Mouse (Mus musculus) left cerebral cortex, postnatal 10 days (tissue): Measurements from ENCODE around the gene Fxn. TPM values are rescaled to one million over a fixed set of nuclear protein-coding genes. Genes with fewer than 3 reads are reported as not detected.
"Not testable (repeated sequence)": the region's sequence is repeated elsewhere in the genome, so short reads cannot be mapped to it uniquely, and the experiment has no call there.

ENCODE experiments used
- DNase-seq, 2 experiments: peaks; one replicate each; pipeline ENCODE4 v3.0.0; 2021 to 2022; ENCODE audit warnings: low spot score in 2 of 2, mixed read lengths in 1 of 2; ENCODE audit errors: extremely low spot score in 1 of 2
- intact Hi-C: fragments of 180-260 bp; cut with DNase I; formaldehyde crosslinking; loops from one replicate; pipeline ENCODE4 v1.15.1; 2025
- total RNA-seq, 2 experiments: library from RNA; stranded (reverse); gene quantifications; 2 replicates each; pipeline ENCODE4 v1.2.3; 2021

The Fxn gene
- total RNA-seq, 2 experiments from 2014 or later, result 10.4 to 10.5 TPM

GRCm38 (mm10) chr19:24259390-24260351 is 20.7 kb downstream of the Fxn start:
- DNase-seq, result no peak
- intact Hi-C loops, result loop anchor here (10.0 kb wide), 1 partner anchor 105 kb away; no protein-coding TSS in a partner anchor

GRCm38 (mm10) chr19:24258368-24258767 is 22.0 kb downstream of the Fxn start:
- intact Hi-C loops, result no loop called here
- no peak for DNase-seq

GRCm38 (mm10) chr19:24257962-24258361 is 22.4 kb downstream of the Fxn start:
- no peak for DNase-seq
- intact Hi-C loops, result no loop called here

GRCm38 (mm10) chr19:24253657-24254260 is 26.6 kb downstream of the Fxn start:
- intact Hi-C loops, result no loop called here

GRCm38 (mm10) chr19:24251869-24252268 is 28.5 kb downstream of the Fxn start:
- intact Hi-C loops, result no loop called here
- DNase-seq, result peak in 1 of 2 experiments; percentile 38

More at GRCm38 (mm10) chr19:24253657-24254260, 26.6 kb downstream of the Fxn start:
- peak in 1 of 2 experiments; percentile 56 for DNase-seq

- intact Hi-C loops, result no loop called here
- DNase-seq, result no peak
These were observed 37.1 kb downstream of the Fxn start for GRCm38 (mm10) chr19:24243340-24243739.

GRCm38 (mm10) chr19:24241799-24242546 is 38.4 kb downstream of the Fxn start:
- DNase-seq, result peak in 1 of 2 experiments; percentile 64
- intact Hi-C loops, result no loop called here

GRCm38 (mm10) chr19:24241271-24241670 is 39.1 kb downstream of the Fxn start:
- no peak for DNase-seq
- intact Hi-C loops, result no loop called here

- no peak for DNase-seq
- intact Hi-C loops, result no loop called here
These were observed 42.4 kb downstream of the Fxn start for GRCm38 (mm10) chr19:24238011-24238410.

- DNase-seq, intact Hi-C loops: not testable (repeated sequence)
These were observed 48.0 kb downstream of the Fxn start for GRCm38 (mm10) chr19:24232356-24232755.

- intact Hi-C loops, result loop anchor here (5.0 kb wide), 1 partner anchor 42 kb away; no protein-coding TSS in a partner anchor
- DNase-seq, result peak in 1 of 2 experiments; percentile 64
These were observed 55.1 kb downstream of the Fxn start for GRCm38 (mm10) chr19:24225305-24225696.

- DNase-seq, result peak in 1 of 2 experiments; percentile 85
- intact Hi-C loops, result loop anchor here (5.0 kb wide), 1 partner anchor 43 kb away; no protein-coding TSS in a partner anchor
These were observed 55.7 kb downstream of the Fxn start, which contains the start of gene Tjp2 for GRCm38 (mm10) chr19:24224500-24225304. Gene Tjp2 (minus strand): TSS chr19:24225030.

GRCm38 (mm10) chr19:24223851-24224251 is 56.6 kb downstream of the Fxn start:
- intact Hi-C loops, result no loop called here
- DNase-seq, result no peak

GRCm38 (mm10) chr19:24221455-24221854 is 59.0 kb downstream of the Fxn start:
- intact Hi-C loops, result no loop called here
- no peak for DNase-seq

- intact Hi-C loops, result no loop called here
- no peak for DNase-seq
These were observed 59.5 kb downstream of the Fxn start for GRCm38 (mm10) chr19:24220795-24221445.

GRCm38 (mm10) chr19:24219011-24219410 is 61.4 kb downstream of the Fxn start:
- intact Hi-C loops, result no loop called here
- no peak for DNase-seq

GRCm38 (mm10) chr19:24218291-24218690 is 62.1 kb downstream of the Fxn start:
- intact Hi-C loops, result no loop called here
- no peak for DNase-seq

- no peak for DNase-seq
- intact Hi-C loops, result no loop called here
These were observed 62.6 kb downstream of the Fxn start for GRCm38 (mm10) chr19:24217851-24218250.
